Mouse (Mus musculus) MEL (cell line): Measurements from ENCODE around the gene Duox1. TPM values are rescaled to one million over a fixed set of nuclear protein-coding genes. Genes with fewer than 3 reads are reported as not detected.

ENCODE experiments used
- DNase-seq: peaks from one replicate; pipeline ENCODE4 v3.0.0; 2011; ENCODE audit warnings: low read depth, low spot score
- H3K27ac ChIP-seq: 2 replicates; pipeline ENCODE4 v1.5.1; 2012; ENCODE audit warnings: low read depth, mild to moderate bottlenecking, control low read depth, low read length, moderate library complexity; ENCODE audit not compliant: control insufficient read depth
- H3K27me3 ChIP-seq, 2 experiments: fragments of 150-350 bp in 1 of 2; sonication (generic) in 1 of 2; 2 replicates each; pipeline ENCODE4 v1.6.1; 2012; ENCODE audit warnings: low read length in 2 of 2, mild to moderate bottlenecking in 2 of 2, improper control_type of control experiment in 1 of 2, moderate library complexity in 1 of 2; ENCODE audit not compliant: insufficient read depth in 2 of 2, control insufficient read depth in 1 of 2
- H3K36me3 ChIP-seq, 2 experiments: 2 replicates each; pipeline ENCODE4 v1.6.1; 2012 to 2014; ENCODE audit warnings: low read length in 2 of 2, improper control_type of control experiment in 1 of 2, inconsistent platforms in 1 of 2, mild to moderate bottlenecking in 1 of 2; ENCODE audit not compliant: insufficient read depth in 2 of 2, control insufficient read depth in 1 of 2
- H3K4me1 ChIP-seq, 2 experiments: fragments of 150-350 bp in 1 of 2; sonication (generic) in 1 of 2; 2 replicates each; pipeline ENCODE4 v1.6.1; 2012; ENCODE audit warnings: low read length in 2 of 2, improper control_type of control experiment in 1 of 2, mild to moderate bottlenecking in 1 of 2; ENCODE audit not compliant: insufficient read depth in 2 of 2, control insufficient read depth in 1 of 2
- H3K4me3 ChIP-seq, 2 experiments: fragments of 150-350 bp in 1 of 2; sonication (generic) in 1 of 2; 2 replicates each; pipeline ENCODE4 v1.5.1; 2012; ENCODE audit warnings: low read depth in 2 of 2, low read length in 2 of 2, mild to moderate bottlenecking in 2 of 2, moderate library complexity in 2 of 2, control low read depth in 1 of 2, improper control_type of control experiment in 1 of 2; ENCODE audit not compliant: control insufficient read depth in 1 of 2, insufficient read depth in 1 of 2
- H3K79me2 ChIP-seq: 2 replicates; pipeline ENCODE4 v1.6.1; 2012; ENCODE audit warnings: mild to moderate bottlenecking, low read length, moderate library complexity; ENCODE audit not compliant: control insufficient read depth, poor library complexity, insufficient read depth
- H3K9ac ChIP-seq: 2 replicates; pipeline ENCODE4 v1.6.1; 2012; ENCODE audit warnings: low read depth, mild to moderate bottlenecking, control low read depth, low read length, moderate library complexity; ENCODE audit not compliant: control insufficient read depth, poor library complexity, severe bottlenecking
- H3K9me3 ChIP-seq: fragments of 150-350 bp; sonication (generic); replicated peaks from 2 replicates; pipeline ENCODE4 v1.6.1; 2012; ENCODE audit warnings: mild to moderate bottlenecking, low read length, improper control_type of control experiment, moderate library complexity; ENCODE audit not compliant: insufficient read depth
- CHD1 ChIP-seq: IDR thresholded peaks from 2 replicates; pipeline ENCODE4 v1.6.1; 2012; ENCODE audit warnings: low read depth, mild to moderate bottlenecking, inconsistent platforms, low read length, improper control_type of control experiment
- CHD2 ChIP-seq: IDR thresholded peaks from 2 replicates; pipeline ENCODE4 v1.6.1; 2011; ENCODE audit warnings: low read length, improper control_type of control experiment
- EP300 ChIP-seq, 2 experiments: IDR thresholded peaks; 2 replicates each; pipeline ENCODE4 v1.6.1; 2011; ENCODE audit warnings: improper control_type of control experiment in 2 of 2, low read length in 2 of 2, low read depth in 1 of 2, mild to moderate bottlenecking in 1 of 2
- ETS1 ChIP-seq: IDR thresholded peaks from 2 replicates; pipeline ENCODE4 v1.6.1; 2012; ENCODE audit warnings: low read depth, mild to moderate bottlenecking, inconsistent platforms, low read length, improper control_type of control experiment, moderate library complexity
- GABPA ChIP-seq: IDR thresholded peaks from 2 replicates; pipeline ENCODE4 v1.6.1; 2012; ENCODE audit warnings: low read depth, mild to moderate bottlenecking, inconsistent platforms, low read length, improper control_type of control experiment, moderate library complexity
- HCFC1 ChIP-seq: IDR thresholded peaks from 2 replicates; pipeline ENCODE4 v1.6.1; 2012; ENCODE audit warnings: low read depth, mild to moderate bottlenecking, inconsistent platforms, low read length, improper control_type of control experiment, moderate library complexity
- MAX ChIP-seq: IDR thresholded peaks from 2 replicates; pipeline ENCODE4 v1.6.1; 2011; ENCODE audit warnings: low read length, improper control_type of control experiment
- MAZ ChIP-seq: IDR thresholded peaks from 2 replicates; pipeline ENCODE4 v1.6.1; 2012; ENCODE audit warnings: low read depth, mild to moderate bottlenecking, inconsistent platforms, low read length, improper control_type of control experiment
- MEF2A ChIP-seq: IDR thresholded peaks from 2 replicates; pipeline ENCODE4 v1.6.1; 2014; ENCODE audit warnings: low read depth, mild to moderate bottlenecking, inconsistent platforms, low read length, improper control_type of control experiment; ENCODE audit not compliant: poor library complexity, insufficient replicate concordance, severe bottlenecking; ENCODE audit errors: extremely low read depth
- MXI1 ChIP-seq: IDR thresholded peaks from 2 replicates; pipeline ENCODE4 v1.6.1; 2011; ENCODE audit warnings: mild to moderate bottlenecking, low read depth, low read length, improper control_type of control experiment
- MYC ChIP-seq: IDR thresholded peaks from 2 replicates; pipeline ENCODE4 v1.6.1; 2011; ENCODE audit warnings: low read depth, mild to moderate bottlenecking, low read length, improper control_type of control experiment, moderate library complexity
- NELFE ChIP-seq: IDR thresholded peaks from 2 replicates; pipeline ENCODE4 v1.6.1; 2011; ENCODE audit warnings: low read depth, low read length, improper control_type of control experiment
- NRF1 ChIP-seq: IDR thresholded peaks from 2 replicates; pipeline ENCODE4 v1.6.1; 2014; ENCODE audit warnings: low read depth, mild to moderate bottlenecking, inconsistent platforms, low read length, improper control_type of control experiment, moderate library complexity; ENCODE audit not compliant: poor library complexity, insufficient read depth, severe bottlenecking
- POLR2A ChIP-seq, 2 experiments: IDR thresholded peaks; 2 replicates each; pipeline ENCODE4 v1.6.1; 2011 to 2012; ENCODE audit warnings: low read length in 2 of 2, mild to moderate bottlenecking in 2 of 2, control low read depth in 1 of 2, improper control_type of control experiment in 1 of 2, low read depth in 1 of 2, moderate library complexity in 1 of 2; ENCODE audit not compliant: control insufficient read depth in 1 of 2, insufficient read depth in 1 of 2, poor library complexity in 1 of 2
- RCOR1 ChIP-seq: IDR thresholded peaks from 2 replicates; pipeline ENCODE4 v1.6.1; 2012; ENCODE audit warnings: low read depth, mild to moderate bottlenecking, inconsistent platforms, low read length, improper control_type of control experiment
- SMC3 ChIP-seq: IDR thresholded peaks from 2 replicates; pipeline ENCODE4 v1.6.1; 2011; ENCODE audit warnings: low read depth, low read length, improper control_type of control experiment
- TAL1 ChIP-seq: IDR thresholded peaks from 2 replicates; pipeline ENCODE4 v1.6.1; 2012; ENCODE audit warnings: mild to moderate bottlenecking, inconsistent platforms, low read length, moderate library complexity, mixed read lengths
- TBP ChIP-seq: IDR thresholded peaks from 2 replicates; pipeline ENCODE4 v1.8.0; 2011; ENCODE audit warnings: low read depth, low read length, improper control_type of control experiment
- TCF12 ChIP-seq: IDR thresholded peaks from 2 replicates; pipeline ENCODE4 v1.6.1; 2014; ENCODE audit warnings: low read depth, mild to moderate bottlenecking, inconsistent platforms, low read length, improper control_type of control experiment, moderate library complexity
- UBTF ChIP-seq: IDR thresholded peaks from 2 replicates; pipeline ENCODE4 v1.6.1; 2012; ENCODE audit warnings: low read depth, mild to moderate bottlenecking, inconsistent platforms, low read length, improper control_type of control experiment, moderate library complexity, borderline replicate concordance; ENCODE audit not compliant: insufficient read depth
- USF1 ChIP-seq: IDR thresholded peaks from 2 replicates; pipeline ENCODE4 v1.6.1; 2014; ENCODE audit warnings: low read depth, mild to moderate bottlenecking, inconsistent platforms, low read length, improper control_type of control experiment, moderate library complexity
- ZC3H11A ChIP-seq: IDR thresholded peaks from 2 replicates; pipeline ENCODE4 v1.6.1; 2012; ENCODE audit warnings: low read depth, mild to moderate bottlenecking, inconsistent platforms, low read length, improper control_type of control experiment
- ZMIZ1 ChIP-seq: IDR thresholded peaks from 2 replicates; pipeline ENCODE4 v1.6.1; 2012; ENCODE audit warnings: low read depth, mild to moderate bottlenecking, inconsistent platforms, low read length, improper control_type of control experiment, moderate library complexity
- ZNF384 ChIP-seq: IDR thresholded peaks from 2 replicates; pipeline ENCODE4 v1.6.1; 2012; ENCODE audit warnings: low read depth, mild to moderate bottlenecking, inconsistent platforms, low read length, improper control_type of control experiment
- polyA plus RNA-seq, 2 experiments: library from polyadenylated mRNA; stranded (reverse) in 1 of 2; unstranded in 1 of 2; fragments of >175 nt in 1 of 2; fragments of >200 nt in 1 of 2; gene quantifications; 2 replicates each; pipeline versions ENCODE4 v1.2.1 to v1.2.4; 2012; ENCODE audit warnings: low replicate concordance in 2 of 2, low read depth in 1 of 2; ENCODE audit not compliant: insufficient read length in 2 of 2, insufficient read depth in 1 of 2, missing spikeins in 1 of 2
- total RNA-seq: library from RNA; depleted of rRNA; stranded (reverse); fragments of 300-350 nt; gene quantifications from 2 replicates; pipeline ENCODE4 v1.2.3, GENCODE M21; 2012

Duox1 gene
- total and polyA plus RNA-seq, 3 experiments: 0.01 TPM; not detected in 2

DNA sequence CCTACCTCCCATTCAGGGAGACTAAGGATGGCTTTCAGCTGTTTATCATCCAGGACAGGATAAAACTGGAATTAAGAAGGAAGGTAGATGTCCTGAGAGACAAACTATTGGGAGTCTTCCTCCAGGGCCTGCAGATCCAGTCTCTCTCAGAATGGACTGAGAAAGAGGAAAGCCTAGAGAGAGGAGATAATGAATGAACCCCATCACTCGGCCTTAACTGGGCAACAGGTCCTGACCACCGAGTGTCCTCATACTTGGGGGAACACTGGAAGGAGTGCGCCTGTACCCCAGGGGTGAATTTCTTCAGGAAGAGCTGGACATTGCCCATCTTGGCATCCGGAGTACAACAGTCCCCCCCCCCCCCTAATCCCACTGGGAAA is 52.2 kb downstream of the Duox1 start:
- H3K79me2 ChIP-seq: no peaks in the 10 kb centered on the region; the same call in 1 of the 2 replicates
- H3K36me3 ChIP-seq: peaks cover 0 to 16% of the 10 kb centered on the region in 2 experiments; a peak in 2 of 4 replicates
- no peak overlapping the region for H3K4me3 ChIP-seq
- no peak for DNase-seq
- TF ChIP-seq NRF1 (no peak), MYC (no peak), RCOR1 (no peak), TAL1 (no peak), ETS1 (no peak), GABPA (no peak), NELFE (no peak), ZMIZ1 (no peak), SMC3 (no peak), MAZ (no peak), ZC3H11A (no peak), USF1 (no peak), MEF2A (no peak), POLR2A (IDR thresholded peaks at IDR 0.05; ENCODE audit: control insufficient read depth in 1 of 2, insufficient read depth in 1 of 2, low read depth in 1 of 2, low read length in 2 of 2, poor library complexity in 1 of 2) (no peak), HCFC1 (no peak), CHD1 (no peak)
- H3K9me3 ChIP-seq: no peaks in the 10 kb centered on the region
- H3K4me1 ChIP-seq: peaks cover 10 to 24% of the 10 kb centered on the region in 2 experiments
- H3K27ac ChIP-seq: no peak overlapping the region
- H3K9ac ChIP-seq: no peak overlapping the region
- no peaks in the 10 kb centered on the region for H3K27me3 ChIP-seq

DNA sequence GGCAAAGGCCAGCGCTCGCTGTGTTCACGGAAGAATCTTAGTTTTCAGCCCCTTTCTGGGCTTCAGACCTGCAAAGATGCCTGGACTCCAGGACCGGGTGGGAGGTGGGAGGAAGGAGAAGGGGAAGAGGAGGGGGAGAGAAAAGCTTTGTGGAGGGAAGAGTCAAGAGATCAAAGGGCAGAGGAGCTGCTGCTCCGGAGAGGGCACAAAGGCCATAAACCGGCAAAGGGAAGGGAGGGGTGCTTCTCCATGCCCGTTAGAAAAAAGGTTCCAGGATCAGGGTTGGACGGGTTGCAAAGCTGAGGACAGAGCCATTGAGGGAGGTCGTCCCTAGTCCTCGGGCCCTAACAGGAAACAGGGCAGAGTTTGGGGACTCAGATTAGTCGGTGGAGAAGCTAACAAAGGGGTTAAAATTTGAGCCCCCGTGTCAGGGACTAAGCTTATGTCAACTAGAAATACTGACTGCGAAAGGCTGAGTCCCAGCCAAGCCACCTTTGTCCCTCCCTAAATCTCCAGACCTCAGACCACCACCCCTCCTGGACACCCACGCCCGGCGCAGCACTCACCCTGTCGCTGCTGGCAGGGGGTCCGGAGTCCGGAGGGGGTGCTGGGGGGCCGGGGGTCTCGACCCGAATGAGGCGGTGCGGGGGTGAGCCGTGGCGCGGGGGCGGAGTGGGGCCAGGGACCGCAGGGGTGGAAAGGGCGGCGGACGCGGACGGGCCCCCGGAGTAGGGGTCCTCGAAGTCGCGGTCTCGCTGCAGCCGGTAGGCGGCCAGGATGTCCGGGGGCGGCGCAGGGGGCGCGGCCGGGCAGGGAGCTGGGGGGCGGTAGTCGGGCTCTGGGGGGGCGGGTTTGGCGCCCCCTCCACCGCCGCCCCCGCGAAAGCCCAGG is 52.9 kb downstream of the Duox1 start:
- Histone ChIP-seq H3K36me3 (peaks cover 0 to 16% of the 10 kb centered on the region in 2 experiments; a peak in 2 of 4 replicates), H3K27ac (no peak overlapping the region), H3K9me3 (no peaks in the 10 kb centered on the region), H3K27me3 (no peaks in the 10 kb centered on the region)
- TF ChIP-seq ZMIZ1 (no peak), MAZ (no peak; the same call in 1 of the 2 replicates), MAX (no peak), ZNF384 (no peak), UBTF (no peak), TCF12 (no peak), RCOR1 (no peak), MXI1 (no peak), NRF1 (no peak), CHD2 (no peak), TBP (no peak), EP300 (IDR thresholded peaks at IDR 0.05; ENCODE audit: low read depth in 1 of 2, low read length in 2 of 2) (no peak), MEF2A (no peak)
- TF ChIP-seq, all 39 proteins: peak for 0
- peak overlapping the region; percentile 51 to 94 for H3K4me3 ChIP-seq
- peak overlapping the region; percentile 45 for H3K9ac ChIP-seq
- H3K4me1 ChIP-seq: peaks cover 10 to 24% of the 10 kb centered on the region in 2 experiments
- H3K79me2 ChIP-seq: no peaks in the 10 kb centered on the region; the same call in 1 of the 2 replicates
- DNase-seq: peak; percentile 52
